Mouse (Mus musculus): ENCODE data around the gene Notum.

The Notum gene

GRCm38 (mm10) chr11:120661076-120661460 lies at the start of gene Notum:
TSS of gene Notum (minus strand) at chr11:120661175.
- DNase-seq (ENCODE audit: low spot score in 2 of 2): no peak

GRCm38 (mm10) chr11:120710672-120711071 lies 49.7 kb upstream of the Notum start:
- no peak for DNase-seq (ENCODE audit: low spot score in 2 of 2)

GRCm38 (mm10) chr11:120709551-120709950 lies 48.6 kb upstream of the Notum start:
- DNase-seq (ENCODE audit: low spot score in 2 of 2): no peak

- DNase-seq (ENCODE audit: low spot score in 2 of 2): no peak
Observed at GRCm38 (mm10) chr11:120707969-120708368, 47.0 kb upstream of the Notum start.

GRCm38 (mm10) chr11:120707225-120707624 lies 46.2 kb upstream of the Notum start:
- DNase-seq (ENCODE audit: low spot score in 2 of 2): no peak

DNA sequence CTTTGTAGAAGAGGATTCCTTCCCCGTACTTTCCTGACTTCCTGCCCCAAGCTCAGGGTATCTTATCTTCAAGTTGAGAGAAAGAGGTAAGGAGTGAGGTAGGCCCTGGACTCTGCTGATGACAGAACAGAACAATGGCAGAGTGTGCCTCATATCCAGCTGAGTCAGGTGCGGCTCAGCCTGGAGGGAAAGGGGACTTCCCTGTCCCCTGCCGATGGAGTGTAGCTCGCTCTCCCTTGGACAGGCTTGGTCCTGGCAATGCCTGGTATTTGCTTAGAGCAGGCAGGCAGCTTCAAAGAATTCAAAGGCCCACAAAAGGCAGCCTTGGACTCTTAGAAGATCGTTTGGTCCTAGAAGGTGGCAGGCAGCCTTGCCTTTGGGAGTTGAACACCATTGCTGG lies 45.1 kb upstream of the Notum start:
- no peak for DNase-seq (ENCODE audit: low spot score in 2 of 2)

DNA sequence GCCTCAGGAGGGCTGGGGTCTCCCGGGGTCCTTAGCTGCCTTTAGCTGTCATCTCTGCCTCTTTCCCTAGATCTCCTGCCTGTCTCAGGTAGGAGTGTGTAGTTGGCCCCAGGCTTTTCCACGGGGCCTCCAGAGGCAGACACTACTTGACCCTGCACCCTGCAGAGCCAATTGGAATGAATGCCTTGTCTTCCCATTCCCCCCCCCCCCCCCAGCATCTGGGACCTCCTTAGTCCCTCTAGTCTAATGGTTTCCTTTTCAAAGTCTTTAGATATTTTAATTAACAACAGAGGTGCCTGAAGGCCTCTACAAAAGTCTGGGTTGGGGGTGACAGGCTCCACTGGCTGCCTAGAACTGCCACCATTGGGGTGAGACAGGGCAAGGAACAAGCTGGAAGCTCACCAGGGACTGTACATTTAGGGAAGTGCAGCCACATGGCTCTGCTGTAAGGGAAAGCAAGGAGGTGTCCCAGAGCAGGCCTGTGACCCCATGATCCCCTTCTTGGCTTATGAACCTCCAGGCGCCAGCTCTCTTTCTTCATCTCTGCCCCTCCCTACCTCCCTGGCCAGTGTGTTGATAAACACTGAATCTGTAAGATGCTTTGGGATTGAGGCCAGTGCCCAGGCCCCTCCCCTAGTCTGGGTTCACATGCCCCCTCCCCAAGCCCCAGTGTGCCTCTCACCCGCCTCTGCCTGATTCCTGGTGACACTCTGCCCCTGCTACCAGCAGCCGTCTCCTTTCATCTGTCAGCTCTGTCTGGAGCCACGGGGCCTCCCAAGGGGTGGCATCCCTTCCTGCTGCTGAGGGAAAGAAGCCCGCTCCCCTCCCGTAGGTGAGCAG lies 43.7 kb upstream of the Notum start:
- DNase-seq (ENCODE audit: low spot score in 2 of 2): no peak

- no peak for DNase-seq (ENCODE audit: low spot score in 2 of 2)
Observed at GRCm38 (mm10) chr11:120703696-120704454, 42.9 kb upstream of the Notum start.

DNA sequence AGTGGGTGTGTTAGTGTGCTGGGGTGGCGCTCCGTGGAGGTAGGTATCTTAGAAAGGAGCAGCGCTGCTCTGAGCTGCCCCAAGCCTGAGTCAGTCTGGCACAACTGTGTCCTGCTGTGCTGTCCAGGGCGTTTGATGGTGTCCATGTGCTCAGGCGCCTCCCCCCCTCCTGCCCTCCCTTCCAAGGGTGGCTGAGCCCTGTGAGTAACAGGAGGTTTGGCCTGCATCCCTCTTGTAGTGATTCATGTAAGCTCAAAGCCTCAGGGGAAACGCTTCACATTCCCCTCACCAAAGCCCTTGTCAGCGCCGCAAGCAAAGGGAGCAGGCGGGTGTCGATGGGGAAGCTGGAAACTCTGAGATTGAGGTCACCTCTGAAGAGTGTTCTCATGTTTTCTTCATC lies 36.8 kb upstream of the Notum start:
- peak; percentile 75 to 80 for DNase-seq (ENCODE audit: low spot score in 2 of 2)

DNA sequence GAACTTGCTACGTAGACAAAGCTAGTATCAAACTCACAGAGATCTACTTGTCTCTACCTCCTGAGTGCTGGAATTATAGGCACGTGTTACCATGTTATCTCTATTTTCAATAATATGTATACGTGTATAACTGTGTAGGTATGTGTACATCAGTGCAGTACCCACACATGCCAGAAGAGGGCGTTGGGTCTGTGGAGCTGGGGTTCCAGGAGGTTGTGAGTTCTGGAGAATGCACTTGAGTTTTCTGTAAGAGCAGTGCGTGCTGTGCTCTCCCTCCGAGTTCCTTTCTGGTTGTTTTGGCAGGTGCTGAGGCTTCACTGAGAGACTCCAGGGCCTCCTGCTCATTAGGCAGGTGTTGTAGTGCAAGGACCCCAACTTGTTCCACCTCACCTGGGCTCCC lies 35.6 kb upstream of the Notum start:
- no peak for DNase-seq (ENCODE audit: low spot score in 2 of 2)

DNA sequence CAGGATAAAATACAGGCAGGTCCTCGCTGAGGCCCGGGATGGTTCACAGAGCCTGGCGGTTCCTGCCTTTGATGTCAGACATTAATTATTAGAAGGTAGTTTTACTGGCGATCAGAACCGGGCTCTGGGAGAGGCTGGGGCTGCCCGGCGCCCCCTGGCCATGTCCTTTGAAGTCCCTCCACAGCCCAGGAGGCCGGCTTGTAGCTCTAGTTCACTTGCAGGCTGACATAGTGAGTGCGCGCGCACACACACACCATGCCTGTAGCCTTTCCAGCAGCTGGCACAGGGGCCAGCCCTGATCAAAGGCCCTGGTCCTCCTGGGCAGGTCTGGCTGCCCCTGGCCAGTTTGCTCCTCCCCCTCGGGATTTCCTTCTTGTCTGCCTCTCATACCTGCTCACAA lies 34.7 kb upstream of the Notum start:
- DNase-seq (ENCODE audit: low spot score in 2 of 2): no peak

DNA sequence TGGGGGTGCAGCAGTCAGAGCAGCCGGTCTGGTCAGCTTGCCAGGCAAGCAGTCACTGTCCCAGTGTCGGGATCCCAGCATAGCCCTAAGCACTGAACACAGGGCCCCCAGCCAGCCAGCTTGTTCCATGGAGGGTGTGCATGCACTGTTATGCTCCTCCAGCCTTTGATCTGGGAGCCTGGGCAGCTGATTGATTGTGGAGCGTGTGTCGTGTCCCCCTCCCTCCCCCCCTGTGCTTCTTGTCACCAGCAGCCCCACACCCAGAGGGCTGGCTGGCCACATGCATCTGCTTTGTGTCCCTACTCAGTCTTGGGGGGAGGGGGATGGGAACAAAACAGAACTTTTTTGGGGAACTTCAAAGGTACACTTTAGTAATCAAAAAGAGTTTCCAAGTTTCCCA lies 34.2 kb upstream of the Notum start:
- no peak for DNase-seq (ENCODE audit: low spot score in 2 of 2)

- DNase-seq (ENCODE audit: low spot score in 2 of 2): no peak
Observed at GRCm38 (mm10) chr11:120693461-120693860, 32.5 kb upstream of the Notum start.

DNA sequence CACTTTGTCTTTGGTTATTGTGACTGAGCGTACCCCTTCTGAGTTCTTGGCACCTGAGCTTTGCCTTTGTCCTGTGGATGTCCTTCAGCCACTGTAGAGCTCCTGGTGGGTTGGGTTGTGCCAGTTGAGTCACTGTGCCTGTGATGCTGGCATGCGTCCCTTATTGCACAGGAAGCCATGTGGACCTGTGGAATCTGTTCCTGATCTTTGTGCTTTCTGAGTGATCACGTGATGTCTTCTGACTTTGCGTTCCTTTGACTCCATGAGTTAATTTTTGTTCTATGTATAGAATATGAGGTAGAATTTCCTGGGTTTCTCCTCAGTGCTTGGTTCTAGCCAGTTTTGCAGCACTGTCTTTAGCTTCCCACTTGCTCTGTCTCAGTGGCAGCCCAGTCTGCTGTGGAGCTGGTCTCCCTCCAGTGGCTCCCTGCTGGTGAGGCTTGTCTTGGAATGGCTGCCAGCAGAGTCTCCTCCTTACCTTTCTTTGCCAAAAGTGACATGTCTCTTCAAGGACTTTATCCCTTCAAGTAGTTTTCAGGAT lies 31.6 kb upstream of the Notum start:
- DNase-seq (ENCODE audit: low spot score in 2 of 2): no peak

DNA sequence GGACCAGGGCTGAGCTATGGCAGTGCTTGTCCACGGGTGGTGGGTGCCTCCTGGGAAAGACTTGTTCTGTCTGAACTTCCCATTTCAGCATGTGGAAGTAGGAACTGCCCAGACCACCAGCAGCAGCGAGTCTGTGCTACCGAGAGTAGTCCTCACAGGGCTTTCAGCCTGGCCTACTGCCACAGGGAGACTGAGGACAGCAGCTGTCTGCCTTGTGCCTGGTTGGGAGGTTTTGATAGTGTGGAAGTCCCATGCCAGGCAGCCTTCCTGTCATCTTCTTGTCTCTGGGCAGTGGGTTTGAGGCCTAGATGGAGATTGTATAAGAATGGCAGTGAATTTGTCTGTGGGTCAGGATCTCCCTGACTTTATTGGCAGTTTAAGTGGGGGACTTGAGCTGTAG lies 28.4 kb upstream of the Notum start:
- no peak for DNase-seq (ENCODE audit: low spot score in 2 of 2)

- no peak for DNase-seq (ENCODE audit: low spot score in 2 of 2)
Observed at GRCm38 (mm10) chr11:120686650-120687272, 25.8 kb upstream of the Notum start.

DNA sequence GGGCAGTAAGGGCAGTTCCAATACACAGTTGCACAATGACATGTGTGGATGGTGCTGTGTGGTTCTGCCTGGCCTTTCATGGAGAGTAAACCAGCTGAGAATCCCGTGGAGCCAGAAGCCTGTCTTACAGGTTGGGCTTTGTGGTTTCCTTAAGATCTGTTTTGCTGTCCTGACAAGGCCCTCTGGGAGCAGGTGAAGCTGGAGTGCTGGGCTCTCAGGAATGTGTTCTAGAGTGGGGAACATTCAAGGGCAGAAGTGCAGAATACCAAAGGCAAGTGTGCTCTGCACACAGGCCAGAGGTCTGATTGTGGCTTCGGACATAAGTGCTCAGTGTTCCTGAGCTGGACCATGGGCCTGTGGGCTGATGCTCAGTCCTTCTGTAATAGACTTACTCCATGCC lies 23.7 kb upstream of the Notum start:
- no peak for DNase-seq (ENCODE audit: low spot score in 2 of 2)

GRCm38 (mm10) chr11:120684086-120684485 lies 23.1 kb upstream of the Notum start:
- DNase-seq (ENCODE audit: low spot score in 2 of 2): no peak

- no peak for DNase-seq (ENCODE audit: low spot score in 2 of 2)
Observed at GRCm38 (mm10) chr11:120683536-120683935, 22.6 kb upstream of the Notum start.

DNA sequence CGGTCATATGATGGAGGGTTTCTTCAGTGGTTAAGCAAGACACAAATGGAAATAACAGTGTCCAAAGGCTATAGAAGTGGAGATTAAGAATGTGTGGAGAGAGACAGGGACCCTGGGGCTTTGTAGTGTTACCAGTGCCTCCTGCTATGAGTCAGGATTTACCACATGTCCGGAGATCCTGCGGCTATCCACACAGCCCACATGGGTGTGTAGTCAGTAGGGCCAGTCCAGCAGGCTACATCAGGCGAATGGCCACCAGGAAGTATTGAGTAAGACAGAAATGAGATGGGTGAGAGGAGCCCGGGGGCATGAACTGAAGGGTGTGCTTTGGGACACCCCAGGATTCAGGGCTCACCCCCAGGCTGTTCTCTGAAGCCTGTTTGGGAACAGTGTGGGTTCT lies 21.7 kb upstream of the Notum start:
- no peak for DNase-seq (ENCODE audit: low spot score in 2 of 2)

DNA sequence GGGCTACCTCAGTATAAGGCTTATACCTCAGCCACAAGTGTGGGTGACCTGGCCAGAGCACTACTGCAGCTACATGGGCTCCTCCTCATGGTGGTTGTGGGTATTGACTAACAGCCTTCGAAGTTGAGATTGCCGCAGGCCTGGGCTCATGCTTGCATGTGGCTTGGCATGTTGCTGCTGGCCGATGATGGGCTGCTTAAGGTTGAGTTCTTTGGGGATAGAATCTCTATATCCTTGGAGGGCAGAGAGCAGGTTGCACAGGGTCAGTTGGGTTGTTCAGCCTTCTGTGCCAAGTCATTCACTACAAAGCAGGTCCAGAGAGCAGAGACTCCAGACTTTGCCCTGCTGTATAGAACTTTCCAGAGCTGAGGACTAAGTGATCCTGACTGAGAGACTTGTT lies 18.9 kb upstream of the Notum start:
- DNase-seq (ENCODE audit: low spot score in 2 of 2): no peak

DNA sequence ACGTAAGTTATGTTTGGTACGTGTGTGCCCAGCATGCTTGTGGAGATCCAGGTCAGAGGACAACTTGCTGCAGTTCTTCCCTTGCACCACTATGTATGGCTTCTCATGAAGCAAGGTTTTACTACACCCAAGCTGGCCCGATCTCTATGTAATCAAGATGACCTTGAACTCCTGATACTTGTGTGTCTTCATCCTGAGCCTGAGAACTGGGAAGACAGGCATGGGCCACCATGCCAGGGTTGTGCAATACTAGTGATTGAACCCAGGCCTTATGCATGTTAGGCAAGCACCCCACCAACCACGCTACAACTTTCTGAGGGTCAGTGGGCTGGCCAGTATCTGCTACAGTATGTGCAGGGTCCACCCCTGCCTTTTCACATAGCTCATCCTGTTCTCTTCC lies 16.0 kb upstream of the Notum start:
- DNase-seq (ENCODE audit: low spot score in 2 of 2): no peak

Measured in heart, adult 9 months (tissue).